Mouse (Mus musculus) CH12.LX (cell line): ENCODE data around the gene Lemd2.

Experiments
- CTCF ChIP-seq, 2 experiments: IDR thresholded peaks in 1 of 2; conservative IDR thresholded peaks in 1 of 2; 2 replicates each; pipeline ENCODE4 v1.5.1; 2011 to 2012; ENCODE audit warnings: low read depth in 2 of 2, low read length in 2 of 2, improper control_type of control experiment in 1 of 2, inconsistent platforms in 1 of 2, mild to moderate bottlenecking in 1 of 2, moderate library complexity in 1 of 2
- POLR2A ChIP-seq: IDR thresholded peaks from 2 replicates; pipeline ENCODE4 v1.6.1; 2011; ENCODE audit warnings: low read depth, mild to moderate bottlenecking, improper control_type of control experiment, low read length
- POLR2AphosphoS2 ChIP-seq: IDR thresholded peaks from 2 replicates; pipeline ENCODE4 v1.6.1; 2011; ENCODE audit warnings: low read depth, low read length, improper control_type of control experiment
- SIN3A ChIP-seq: IDR thresholded peaks from 2 replicates; pipeline ENCODE4 v1.6.1; 2012; ENCODE audit warnings: low read length, improper control_type of control experiment, inconsistent platforms
- UBTF ChIP-seq: IDR thresholded peaks from 2 replicates; pipeline ENCODE4 v1.6.1; 2012; ENCODE audit warnings: low read depth, mild to moderate bottlenecking, inconsistent platforms, low read length, improper control_type of control experiment, moderate library complexity

DNA sequence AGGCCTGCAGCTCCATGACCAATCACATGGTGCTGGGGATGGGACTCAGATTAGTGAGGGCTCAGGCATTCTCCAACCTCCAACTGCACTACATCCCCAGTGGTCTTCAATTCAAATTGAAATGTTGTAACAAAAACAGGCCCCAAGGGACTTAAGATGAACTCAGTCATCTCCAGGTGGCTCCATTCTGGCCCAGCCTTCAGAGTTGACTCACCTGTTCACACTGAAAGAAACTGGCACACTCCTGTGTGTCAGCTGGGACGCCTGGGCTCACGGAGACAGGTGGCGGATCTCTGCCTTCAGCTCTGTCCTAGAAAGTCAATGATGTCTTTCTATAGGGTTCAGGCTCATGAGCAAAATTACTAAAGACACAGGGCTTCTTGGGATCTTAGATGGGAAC is 18.2 kb downstream of the Lemd2 start:
- no peak for TF ChIP-seq POLR2A
- no peak for TF ChIP-seq SIN3A
- no peak for TF ChIP-seq CTCF (conservative IDR thresholded peaks at IDR 0.05 in 1 of 2, IDR thresholded peaks at IDR 0.05 in 1 of 2; ENCODE audit: low read depth in 2 of 2, low read length in 2 of 2)
- no peak for TF ChIP-seq POLR2AphosphoS2
- TF ChIP-seq UBTF = no peak
